Mouse (Mus musculus) lung, postnatal 0 days (tissue): ENCODE data around the gene Heatr5a. TPM values are rescaled to one million over a fixed set of nuclear protein-coding genes. Genes with fewer than 3 reads are reported as not detected.

Source experiments
- ATAC-seq: fragments of 200-750 bp; cut with Nextera tagmentation; 2 replicates; pipeline ENCODE4 v1.8.0; 2017; ENCODE audit warnings: moderate library complexity
- DNase-seq: peaks from one replicate; pipeline ENCODE4 v3.0.0-alpha.2; 2016; ENCODE audit warnings: low spot score
- H3K27ac ChIP-seq: fragments of 300-500 bp; sonication (generic); 2 replicates; pipeline ENCODE4 v1.5.1; 2014; ENCODE audit warnings: antibody characterized with exemption, mild to moderate bottlenecking, low read length, mixed read lengths
- H3K27me3 ChIP-seq: fragments of 300-500 bp; sonication (generic); replicated peaks from 2 replicates; pipeline ENCODE4 v1.6.1; 2014; ENCODE audit warnings: low read length, mixed read lengths; ENCODE audit not compliant: insufficient read depth
- H3K36me3 ChIP-seq: fragments of 300-500 bp; sonication (generic); 2 replicates; pipeline ENCODE4 v1.6.1; 2014; ENCODE audit warnings: low read length, mixed read lengths; ENCODE audit not compliant: insufficient read depth
- H3K4me1 ChIP-seq: fragments of 300-500 bp; sonication (generic); 2 replicates; pipeline ENCODE4 v1.6.1; 2014; ENCODE audit warnings: antibody characterized with exemption, low read depth, low read length, mixed read lengths; ENCODE audit not compliant: insufficient read depth
- H3K4me2 ChIP-seq: fragments of 300-500 bp; sonication (generic); replicated peaks from 2 replicates; pipeline ENCODE4 v1.6.1; 2014; ENCODE audit warnings: low read depth, mild to moderate bottlenecking, low read length, moderate library complexity, mixed read lengths
- H3K4me3 ChIP-seq: fragments of 300-500 bp; sonication (generic); 2 replicates; pipeline ENCODE4 v1.5.1; 2014; ENCODE audit warnings: low read depth, low read length
- H3K9ac ChIP-seq: fragments of 300-500 bp; sonication (generic); replicated peaks from 2 replicates; pipeline ENCODE4 v1.6.1; 2014; ENCODE audit warnings: low read depth, mild to moderate bottlenecking
- H3K9me3 ChIP-seq: fragments of 300-500 bp; sonication (generic); 2 replicates; pipeline ENCODE4 v1.6.1; 2016; ENCODE audit warnings: low read length, mixed read lengths
- CTCF ChIP-seq: IDR thresholded peaks from 2 replicates; pipeline ENCODE4 v1.5.1; 2016; ENCODE audit warnings: antibody characterized with exemption, mild to moderate bottlenecking
- EP300 ChIP-seq: IDR thresholded peaks from 2 replicates; pipeline ENCODE4 v1.6.1; 2016; ENCODE audit warnings: antibody characterized with exemption, mild to moderate bottlenecking, control low read depth
- WGBS: fragments of 180-500 bp; shearing (Covaris S2); extraction: QIAGEN DNeasy Blood & Tissue Kit; methylation state at CpG from one replicate; pipeline ENCODE4 v1.1.7; 2014; 5-methylcytosine and 5-hydroxymethylcytosine counted together
- polyA plus RNA-seq: library from polyadenylated mRNA; unstranded; fragments of >200 nt; fragmentation: Nextera tagmentation; extraction: Ambion mirVana; gene quantifications from 2 replicates; pipeline ENCODE4 v1.2.1, GENCODE M21; 2015

Heatr5a gene
- polyA plus RNA-seq, 1 experiment from 2014 or later = 5.0 TPM

GRCm38 (mm10) chr12:51976531-51976930 is 5.4 kb upstream of the Heatr5a start:
- no peak overlapping the region for H3K4me2 ChIP-seq

GRCm38 (mm10) chr12:51974381-51974780 is 3.3 kb upstream of the Heatr5a start:
- no peak for ATAC-seq
- 75% methylated on average over 1 of the region's 1 CpGs for WGBS

More at GRCm38 (mm10) chr12:51976531-51976930, 5.4 kb upstream of the Heatr5a start:
- H3K27me3 ChIP-seq = no peaks in the 10 kb centered on the region
- no peaks in the 10 kb centered on the region for H3K4me1 ChIP-seq
- no peaks in the 10 kb centered on the region for H3K36me3 ChIP-seq
- no peak overlapping the region for H3K27ac ChIP-seq
- no peaks in the 10 kb centered on the region for H3K9me3 ChIP-seq
- no peak for ATAC-seq
- H3K9ac ChIP-seq = no peak overlapping the region
- no peak overlapping the region for H3K4me3 ChIP-seq
- DNase-seq = no peak
- no peak for TF ChIP-seq CTCF
- TF ChIP-seq EP300 = no peak
- 55% methylated on average over 9 of the region's 9 CpGs for WGBS

DNA sequence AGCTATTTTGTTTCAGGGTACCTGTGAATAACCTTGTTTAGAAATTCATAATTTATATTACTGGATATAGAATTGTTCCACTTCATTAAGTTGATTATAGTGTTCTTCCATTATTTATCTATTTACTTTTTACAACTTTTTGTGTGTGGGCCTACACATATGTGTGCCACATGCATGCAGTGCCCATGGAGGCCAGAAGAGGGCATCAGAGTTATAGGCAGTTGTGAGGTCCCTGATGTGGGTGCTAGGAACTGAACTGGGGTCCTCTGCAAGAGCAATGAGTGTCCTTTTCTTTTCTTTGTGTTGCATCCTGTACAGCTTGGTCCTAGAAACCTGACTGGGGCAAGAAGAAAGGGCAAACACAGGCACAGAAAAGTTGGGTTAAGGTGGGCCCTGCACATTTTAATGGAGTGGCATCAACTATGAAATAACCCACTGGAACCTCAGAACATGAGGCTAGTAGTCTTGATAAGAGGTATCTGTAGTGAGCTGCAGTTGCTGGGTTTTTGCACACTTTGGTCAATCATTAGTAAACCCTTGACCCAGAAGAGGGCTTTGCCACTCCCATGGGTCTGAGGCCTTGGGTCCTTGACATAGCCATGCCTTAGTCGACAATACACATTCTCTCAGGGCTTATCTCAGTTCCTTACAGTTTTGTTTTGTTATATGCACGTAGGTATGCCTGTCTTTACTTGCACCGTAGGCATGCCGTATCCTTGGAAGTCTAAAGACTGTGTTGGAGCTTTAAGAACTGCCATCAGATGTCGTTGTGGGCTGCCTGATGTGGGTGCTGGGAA is 1.3 kb upstream of the Heatr5a start:
- H3K27me3 ChIP-seq = no peaks in the 10 kb centered on the region
- no peaks in the 10 kb centered on the region for H3K4me1 ChIP-seq
- no peaks in the 10 kb centered on the region for H3K9me3 ChIP-seq
- ATAC-seq (no peak), DNase-seq (no peak)
- TF ChIP-seq EP300 (no peak), CTCF (peak; percentile 52)
- H3K36me3 ChIP-seq = no peaks in the 10 kb centered on the region
- no peak overlapping the region for H3K4me3 ChIP-seq
- no peak overlapping the region for H3K9ac ChIP-seq
- H3K4me2 ChIP-seq = no peak overlapping the region
- 73% methylated on average over 5 of the region's 5 CpGs for WGBS
- H3K27ac ChIP-seq = no peak overlapping the region

More at GRCm38 (mm10) chr12:51974381-51974780, 3.3 kb upstream of the Heatr5a start:
- Histone ChIP-seq H3K27ac (no peak overlapping the region), H3K9ac (no peak overlapping the region), H3K36me3 (no peaks in the 10 kb centered on the region), H3K27me3 (no peaks in the 10 kb centered on the region), H3K4me3 (no peak overlapping the region), H3K4me2 (no peak overlapping the region), H3K9me3 (no peaks in the 10 kb centered on the region), H3K4me1 (no peaks in the 10 kb centered on the region)
- no peak for DNase-seq
- no peak for TF ChIP-seq EP300
- TF ChIP-seq CTCF = no peak

GRCm38 (mm10) chr12:51970352-51971069 is 610 bp downstream of the Heatr5a start:
- peak; percentile 61 for DNase-seq
- WGBS = 1% methylated on average over 30 of the region's 35 CpGs
- Histone ChIP-seq H3K4me3 (peak overlapping the region; percentile 99), H3K9ac (peak overlapping the region; percentile 80), H3K27ac (peak overlapping the region; percentile 92), H3K36me3 (no peaks in the 10 kb centered on the region), H3K9me3 (no peaks in the 10 kb centered on the region), H3K4me2 (peak overlapping the region; percentile 73), H3K4me1 (no peaks in the 10 kb centered on the region), H3K27me3 (no peaks in the 10 kb centered on the region)
- TF ChIP-seq EP300 = no peak
- no peak for TF ChIP-seq CTCF
- ATAC-seq = peak; percentile 59

- TF ChIP-seq EP300 (no peak), CTCF (no peak)
- DNase-seq = no peak
- H3K9me3 ChIP-seq = no peaks in the 10 kb centered on the region
- H3K9ac ChIP-seq = no peak overlapping the region
- H3K27me3 ChIP-seq = no peaks in the 10 kb centered on the region
- WGBS = 17% methylated on average over 7 of the region's 7 CpGs
- peak overlapping the region; percentile 73 for H3K4me2 ChIP-seq
- H3K4me3 ChIP-seq = peak overlapping the region; percentile 99; the same call in 1 of the 2 replicates
- H3K27ac ChIP-seq = no peak overlapping the region
- H3K36me3 ChIP-seq = no peaks in the 10 kb centered on the region
- H3K4me1 ChIP-seq = no peaks in the 10 kb centered on the region
- ATAC-seq = no peak
These were observed 1.2 kb downstream of the Heatr5a start for GRCm38 (mm10) chr12:51969876-51970275.

GRCm38 (mm10) chr12:51969092-51969491 is 2.0 kb downstream of the Heatr5a start:
- Histone ChIP-seq H3K9ac (no peak overlapping the region), H3K36me3 (no peaks in the 10 kb centered on the region), H3K4me1 (no peaks in the 10 kb centered on the region), H3K9me3 (no peaks in the 10 kb centered on the region), H3K4me2 (no peak overlapping the region), H3K4me3 (no peak overlapping the region), H3K27me3 (no peaks in the 10 kb centered on the region), H3K27ac (no peak overlapping the region)
- 86% methylated on average over 2 of the region's 2 CpGs for WGBS
- DNase-seq (no peak), ATAC-seq (no peak)
- TF ChIP-seq EP300 (no peak), CTCF (no peak)
